Mouse (Mus musculus) midbrain, embryonic 16.5 days (tissue): ENCODE measurements around the gene Sh3pxd2a. TPM values are rescaled to one million over a fixed set of nuclear protein-coding genes. Genes with fewer than 3 reads are reported as not detected.

ENCODE experiments used
- ATAC-seq: fragments of 200-750 bp; cut with Nextera tagmentation; 2 replicates; pipeline ENCODE4 v1.8.0; 2017; ENCODE audit warnings: moderate TSS enrichment
- H3K27ac ChIP-seq: fragments of 300-500 bp; sonication (generic); 2 replicates; pipeline ENCODE4 v1.5.1; 2014; ENCODE audit warnings: mild to moderate bottlenecking, low read length, mixed read lengths
- H3K27me3 ChIP-seq: fragments of 300-500 bp; sonication (generic); 2 replicates; pipeline ENCODE4 v1.6.1; 2014; ENCODE audit warnings: low read depth, low read length, mixed read lengths; ENCODE audit not compliant: control insufficient read depth, insufficient read depth
- H3K36me3 ChIP-seq: fragments of 300-500 bp; sonication (generic); 2 replicates; pipeline ENCODE4 v1.6.1; 2014; ENCODE audit warnings: mild to moderate bottlenecking, low read length, moderate library complexity, mixed read lengths; ENCODE audit not compliant: control insufficient read depth, insufficient read depth
- H3K4me1 ChIP-seq: fragments of 300-500 bp; sonication (generic); 2 replicates; pipeline ENCODE4 v1.6.1; 2014; ENCODE audit warnings: mild to moderate bottlenecking, low read length, mixed read lengths; ENCODE audit not compliant: control insufficient read depth, insufficient read depth
- H3K4me2 ChIP-seq: fragments of 300-500 bp; sonication (generic); 2 replicates; pipeline ENCODE4 v1.6.1; 2014; ENCODE audit warnings: mild to moderate bottlenecking, low read length, mixed read lengths
- H3K4me3 ChIP-seq: fragments of 300-500 bp; sonication (generic); 2 replicates; pipeline ENCODE4 v1.5.1; 2014; ENCODE audit warnings: low read depth, mild to moderate bottlenecking, low read length, moderate library complexity, mixed read lengths
- H3K9ac ChIP-seq: fragments of 300-500 bp; sonication (generic); 2 replicates; pipeline ENCODE4 v1.6.1; 2014; ENCODE audit warnings: low read depth, low read length, mixed read lengths
- H3K9me3 ChIP-seq: fragments of 300-500 bp; sonication (generic); replicated peaks from 2 replicates; pipeline ENCODE4 v1.6.1; 2014; ENCODE audit warnings: mild to moderate bottlenecking, low read length, mixed read lengths; ENCODE audit not compliant: control insufficient read depth, poor library complexity, severe bottlenecking
- WGBS: fragments of 180-500 bp; shearing (Covaris S2); extraction: QIAGEN DNeasy Blood & Tissue Kit; methylation state at CpG from one replicate; pipeline ENCODE4 v1.1.7; 2014; 5-methylcytosine and 5-hydroxymethylcytosine counted together
- polyA plus RNA-seq: library from polyadenylated mRNA; unstranded; fragments of >200 nt; fragmentation: Nextera tagmentation; extraction: Ambion mirVana; gene quantifications from 2 replicates; pipeline ENCODE4 v1.2.1, GENCODE M21; 2015

The Sh3pxd2a gene
- polyA plus RNA-seq, 1 experiment from 2014 or later: 1.5 TPM

DNA sequence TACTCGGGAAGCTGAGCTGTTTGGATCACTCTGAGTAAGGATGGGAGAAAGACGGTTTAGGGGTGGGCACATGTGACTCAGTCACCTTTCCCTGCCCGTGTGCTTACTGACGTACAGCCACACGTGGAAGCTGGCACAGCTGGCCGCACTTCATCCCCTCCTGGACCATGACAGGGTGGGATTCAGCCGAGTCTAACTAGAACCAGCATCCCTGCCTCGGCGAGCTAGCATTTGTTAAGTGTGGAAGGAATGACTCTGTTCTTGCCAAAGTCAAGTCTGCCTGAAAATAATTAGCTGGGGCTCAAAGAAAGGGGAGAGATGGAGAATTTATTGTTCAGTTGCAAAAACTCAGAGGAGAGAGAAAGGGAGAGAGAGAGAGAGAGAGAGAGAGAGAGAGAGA is 193.7 kb downstream of the Sh3pxd2a start:
- H3K27me3 ChIP-seq: no peaks in the 10 kb centered on the region
- 85% methylated on average over 9 of the region's 9 CpGs for WGBS
- peaks cover 11% of the 10 kb centered on the region for H3K36me3 ChIP-seq
- H3K4me3 ChIP-seq: no peak overlapping the region
- ATAC-seq: no peak
- no peaks in the 10 kb centered on the region for H3K9me3 ChIP-seq
- no peak overlapping the region for H3K9ac ChIP-seq
- no peak overlapping the region for H3K4me2 ChIP-seq
- H3K4me1 ChIP-seq: no peaks in the 10 kb centered on the region
- no peak overlapping the region for H3K27ac ChIP-seq

DNA sequence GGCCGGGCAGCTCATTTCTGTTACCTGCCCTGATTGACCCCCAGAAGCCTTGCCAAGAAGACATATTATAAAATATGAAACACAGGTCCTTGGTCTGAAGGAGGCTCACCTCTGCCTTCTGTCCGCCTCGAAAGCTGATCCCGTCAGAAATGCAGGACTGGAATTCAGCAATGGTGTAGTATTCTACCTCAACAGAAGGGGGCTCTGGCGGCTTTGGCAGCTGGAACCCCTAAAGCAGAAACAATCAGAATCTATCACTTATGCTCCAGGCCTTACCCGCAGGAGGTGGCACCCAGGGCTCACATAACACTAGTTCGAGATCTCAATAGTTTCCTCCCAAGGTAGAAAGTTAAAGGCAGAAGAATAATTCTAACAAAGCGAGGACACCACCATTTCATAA is 194.5 kb downstream of the Sh3pxd2a start:
- no peak for ATAC-seq
- Histone ChIP-seq H3K9ac (no peak overlapping the region), H3K4me3 (no peak overlapping the region), H3K27ac (no peak overlapping the region), H3K4me1 (no peaks in the 10 kb centered on the region), H3K4me2 (no peak overlapping the region), H3K27me3 (no peaks in the 10 kb centered on the region), H3K9me3 (no peaks in the 10 kb centered on the region), H3K36me3 (peaks cover 11% of the 10 kb centered on the region)
- WGBS: 47% methylated on average over 8 of the region's 8 CpGs

- Histone ChIP-seq H3K4me3 (no peak overlapping the region), H3K4me2 (no peak overlapping the region), H3K4me1 (no peaks in the 10 kb centered on the region), H3K9me3 (no peaks in the 10 kb centered on the region), H3K9ac (no peak overlapping the region), H3K27me3 (no peaks in the 10 kb centered on the region), H3K36me3 (peaks cover 8% of the 10 kb centered on the region; the same call in 1 of the 2 replicates), H3K27ac (no peak overlapping the region)
- WGBS: 92% methylated on average over 21 of the region's 21 CpGs
- no peak for ATAC-seq
Measured at GRCm38 (mm10) chr19:47267066-47267465, 197.1 kb downstream of the Sh3pxd2a start.

DNA sequence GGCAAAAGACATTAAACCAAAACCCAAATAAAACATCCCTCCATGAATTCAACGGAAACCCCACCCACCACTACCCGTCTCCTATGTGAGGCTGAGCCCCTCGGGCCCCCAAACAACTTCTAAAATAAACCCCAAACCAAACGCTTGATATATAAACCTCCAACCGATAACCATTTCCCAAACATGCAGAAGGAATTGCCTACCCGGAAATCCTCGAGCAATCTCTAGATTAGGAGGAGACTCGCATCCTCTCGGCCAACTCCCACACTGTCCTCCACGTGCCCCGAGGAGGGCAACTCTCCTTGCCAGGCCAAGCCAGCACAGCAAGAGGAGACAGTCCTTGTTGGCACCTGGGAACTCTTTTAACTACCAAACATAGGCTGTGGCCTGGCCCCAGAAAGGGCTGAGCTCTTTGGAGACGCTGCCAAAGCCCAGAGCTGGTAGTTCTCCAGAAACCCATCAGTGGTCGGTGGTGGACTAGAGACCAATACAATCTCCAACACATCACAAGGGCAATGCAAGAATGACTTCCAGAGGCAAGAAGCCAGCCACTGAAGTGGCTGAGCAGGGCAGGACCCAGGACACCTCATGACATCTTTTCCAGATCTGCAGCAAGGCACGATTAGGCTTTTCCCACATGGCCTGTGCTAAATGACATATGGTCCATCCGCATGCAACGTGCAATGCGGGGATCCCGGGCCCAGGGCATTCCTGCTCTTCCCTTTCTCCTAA is 198.0 kb downstream of the Sh3pxd2a start:
- no peak for ATAC-seq
- H3K9me3 ChIP-seq: no peaks in the 10 kb centered on the region
- H3K27me3 ChIP-seq: no peaks in the 10 kb centered on the region
- H3K4me2 ChIP-seq: no peak overlapping the region
- no peak overlapping the region for H3K9ac ChIP-seq
- no peaks in the 10 kb centered on the region for H3K4me1 ChIP-seq
- H3K4me3 ChIP-seq: no peak overlapping the region
- H3K27ac ChIP-seq: no peak overlapping the region
- 92% methylated on average over 18 of the region's 18 CpGs for WGBS
- peaks cover 8% of the 10 kb centered on the region; the same call in 1 of the 2 replicates for H3K36me3 ChIP-seq

- no peaks in the 10 kb centered on the region for H3K9me3 ChIP-seq
- no peak overlapping the region for H3K4me3 ChIP-seq
- H3K4me1 ChIP-seq: no peaks in the 10 kb centered on the region
- WGBS: 52% methylated on average over 11 of the region's 11 CpGs
- peaks cover 8% of the 10 kb centered on the region; the same call in 1 of the 2 replicates for H3K36me3 ChIP-seq
- peak; percentile 55; the same call in 1 of the 2 replicates for ATAC-seq
- no peaks in the 10 kb centered on the region for H3K27me3 ChIP-seq
- no peak overlapping the region for H3K27ac ChIP-seq
- H3K9ac ChIP-seq: no peak overlapping the region
- no peak overlapping the region for H3K4me2 ChIP-seq
Measured at GRCm38 (mm10) chr19:47264322-47265092, 199.7 kb downstream of the Sh3pxd2a start.

- Histone ChIP-seq H3K4me1 (no peaks in the 10 kb centered on the region), H3K9me3 (no peaks in the 10 kb centered on the region), H3K27ac (no peak overlapping the region), H3K36me3 (peaks cover 8% of the 10 kb centered on the region; the same call in 1 of the 2 replicates), H3K4me2 (no peak overlapping the region), H3K4me3 (no peak overlapping the region), H3K27me3 (no peaks in the 10 kb centered on the region), H3K9ac (no peak overlapping the region)
- 91% methylated on average over 8 of the region's 8 CpGs for WGBS
- ATAC-seq: no peak
Measured at GRCm38 (mm10) chr19:47263621-47264020, 200.6 kb downstream of the Sh3pxd2a start.

- H3K27me3 ChIP-seq: no peaks in the 10 kb centered on the region
- 86% methylated on average over 8 of the region's 8 CpGs for WGBS
- H3K27ac ChIP-seq: no peak overlapping the region
- no peak for ATAC-seq
- no peaks in the 10 kb centered on the region for H3K4me1 ChIP-seq
- H3K9me3 ChIP-seq: no peaks in the 10 kb centered on the region
- no peaks in the 10 kb centered on the region for H3K36me3 ChIP-seq
- no peak overlapping the region for H3K9ac ChIP-seq
- no peak overlapping the region for H3K4me3 ChIP-seq
- no peak overlapping the region for H3K4me2 ChIP-seq
Measured at GRCm38 (mm10) chr19:47261196-47261595, 203.0 kb downstream of the Sh3pxd2a start.

DNA sequence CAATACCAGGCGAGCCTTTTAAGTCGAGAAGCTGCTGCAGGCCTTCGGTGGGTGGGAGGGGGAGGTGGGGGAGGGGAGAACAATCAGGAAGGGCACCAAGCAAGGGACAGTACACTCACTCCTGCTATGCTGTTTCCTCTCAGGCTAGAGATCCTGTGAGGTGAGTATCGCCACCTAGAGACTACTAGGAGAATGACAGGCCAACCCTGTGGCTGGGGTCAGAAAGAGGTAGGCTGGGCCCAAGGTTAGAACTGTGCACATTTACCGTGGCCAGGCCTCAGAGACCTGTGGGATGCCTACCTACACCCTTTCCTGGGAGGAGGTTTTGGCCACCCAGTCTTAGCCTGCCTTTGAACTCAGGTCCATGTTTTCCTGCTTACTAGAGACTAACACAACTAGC is 204.6 kb downstream of the Sh3pxd2a start:
- no peak for ATAC-seq

GRCm38 (mm10) chr19:47255919-47256318 is 208.3 kb downstream of the Sh3pxd2a start:
- ATAC-seq: no peak
- H3K4me3 ChIP-seq: no peak overlapping the region
- H3K9ac ChIP-seq: no peak overlapping the region
- no peak overlapping the region for H3K4me2 ChIP-seq
- no peak overlapping the region for H3K27ac ChIP-seq
- 92% methylated on average over 6 of the region's 6 CpGs for WGBS
- H3K36me3 ChIP-seq: no peaks in the 10 kb centered on the region
- H3K4me1 ChIP-seq: 0 out of 2 replicates have a peak, but pooled peaks cover 2% of the 10 kb centered on the region
- H3K27me3 ChIP-seq: peaks cover 33% of the 10 kb centered on the region
- H3K9me3 ChIP-seq: no peaks in the 10 kb centered on the region

More for the DNA sequence above, 204.6 kb downstream of the Sh3pxd2a start:
- Histone ChIP-seq H3K4me3 (no peak overlapping the region), H3K4me1 (no peaks in the 10 kb centered on the region), H3K27ac (no peak overlapping the region), H3K36me3 (no peaks in the 10 kb centered on the region), H3K4me2 (no peak overlapping the region), H3K9me3 (no peaks in the 10 kb centered on the region), H3K27me3 (no peaks in the 10 kb centered on the region), H3K9ac (no peak overlapping the region)
- 5% methylated on average over 5 of the region's 5 CpGs for WGBS
